Mouse (Mus musculus) hematopoietic stem cell, adult 5-6 weeks (primary cell): ENCODE data around the gene Klc3. TPM values are rescaled to one million over a fixed set of nuclear protein-coding genes. Genes with fewer than 3 reads are reported as not detected.
A peak's percentile ranks its signal among the peaks of the same experiment; 100 is the strongest.

ENCODE experiments used
- ATAC-seq, 2 experiments: fragments of 125-278 bp in 1 of 2; replicated peaks in 1 of 2; 2 replicates each; pipeline ENCODE4 v1.8.0; 2016 to 2017; ENCODE audit warnings: inconsistent platforms in 2 of 2, mild to moderate bottlenecking in 2 of 2, moderate number of reproducible peaks in 2 of 2, low read depth in 1 of 2, moderate TSS enrichment in 1 of 2; ENCODE audit not compliant: low FRiP score in 2 of 2, poor library complexity in 2 of 2, severe bottlenecking in 2 of 2, insufficient read depth in 1 of 2, low TSS enrichment in 1 of 2
- total RNA-seq: library from RNA; stranded (forward); fragments of 172-1452, 232-1000 nt; gene quantifications from 2 replicates; pipeline ENCODE4 v1.2.3, GENCODE M21; 2017

The Klc3 gene
- 1.5 and 2.6 TPM in 2 replicates for total RNA-seq

- peak; percentile 39 to 54; a peak in 2 of 4 replicates for ATAC-seq
These were observed at the start of gene Klc3 for GRCm38 (mm10) chr7:19403731-19404296. Gene Klc3, minus strand, starts transcription at chr7:19404104.

- ATAC-seq: no peak
These were observed 45.3 kb upstream of the Klc3 start for GRCm38 (mm10) chr7:19449165-19449564.

DNA sequence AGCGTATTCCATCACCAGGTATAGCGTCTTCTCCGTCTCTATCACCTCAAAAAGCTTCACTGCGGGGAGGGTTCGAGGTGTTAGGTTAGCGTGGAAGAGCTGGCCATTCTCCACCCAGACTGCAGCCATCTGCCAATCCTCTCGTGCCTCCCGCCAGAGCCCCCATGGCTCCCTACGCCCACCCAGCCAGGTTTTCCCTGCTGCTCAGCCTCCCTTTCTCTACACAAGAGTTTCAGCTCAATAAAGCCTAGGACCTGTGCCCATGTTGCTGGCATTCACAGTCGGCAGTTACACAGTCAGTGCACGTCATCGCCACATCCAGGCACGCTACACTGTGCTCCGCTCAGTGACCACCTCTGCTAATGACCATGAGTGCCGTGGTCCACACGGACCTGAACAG, 43.8 kb upstream of the Klc3 start:
- ATAC-seq: no peak

GRCm38 (mm10) chr7:19444801-19445200, 40.9 kb upstream of the Klc3 start:
- ATAC-seq: no peak

DNA sequence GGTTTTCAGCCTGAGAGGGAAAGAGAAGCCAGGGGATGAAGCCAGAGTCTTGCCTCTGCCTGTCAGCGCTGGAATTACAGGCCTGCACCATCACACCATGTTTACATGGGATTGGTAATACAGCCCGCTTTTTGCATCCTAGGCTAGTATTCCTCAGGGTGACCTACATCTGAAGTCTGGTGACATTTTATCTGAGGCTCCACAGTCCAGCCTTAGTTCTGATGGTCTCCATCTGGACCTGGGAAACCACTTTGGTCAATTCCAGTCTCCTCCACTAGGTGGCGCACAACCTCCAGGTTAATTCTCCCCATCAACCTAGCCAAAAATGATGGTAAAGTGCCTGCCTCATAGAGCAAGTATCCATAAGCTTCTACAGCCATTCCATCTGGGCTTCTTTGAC, 39.4 kb upstream of the Klc3 start:
- peak; percentile 49 to 73; a peak in 1 of 4 replicates for ATAC-seq

DNA sequence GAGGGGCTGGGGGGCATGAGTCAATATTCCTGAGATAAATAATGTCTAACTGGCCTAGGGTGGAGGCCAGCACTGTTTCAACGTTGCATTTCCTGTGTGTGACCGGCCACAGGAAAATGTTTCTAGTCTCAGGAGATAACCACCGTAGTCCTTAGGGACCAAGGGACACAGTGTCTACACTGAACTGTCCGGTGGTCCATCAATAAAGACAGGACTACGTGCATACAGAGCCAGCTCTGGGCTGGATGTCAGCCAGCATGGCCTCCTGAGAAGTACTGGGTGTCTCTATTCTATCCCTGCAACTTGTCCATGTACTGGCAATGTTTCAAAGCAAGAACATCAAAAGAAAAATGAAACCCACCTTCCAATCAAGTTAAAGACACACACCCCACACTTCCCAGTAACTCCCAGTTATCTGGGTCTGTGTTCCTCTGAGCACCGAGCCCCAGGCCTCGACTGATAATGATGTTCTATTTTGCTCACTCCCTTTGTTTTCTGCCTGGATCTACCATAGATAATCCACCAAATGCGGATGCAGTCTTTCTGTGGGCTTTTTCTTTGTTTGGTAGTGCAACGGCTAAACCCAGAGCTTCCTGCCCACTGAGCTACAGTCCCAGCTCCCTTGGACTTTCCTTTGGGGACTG, 37.7 kb upstream of the Klc3 start:
- ATAC-seq: no peak

- no peak for ATAC-seq
These were observed 33.1 kb upstream of the Klc3 start for GRCm38 (mm10) chr7:19437048-19437447.

DNA sequence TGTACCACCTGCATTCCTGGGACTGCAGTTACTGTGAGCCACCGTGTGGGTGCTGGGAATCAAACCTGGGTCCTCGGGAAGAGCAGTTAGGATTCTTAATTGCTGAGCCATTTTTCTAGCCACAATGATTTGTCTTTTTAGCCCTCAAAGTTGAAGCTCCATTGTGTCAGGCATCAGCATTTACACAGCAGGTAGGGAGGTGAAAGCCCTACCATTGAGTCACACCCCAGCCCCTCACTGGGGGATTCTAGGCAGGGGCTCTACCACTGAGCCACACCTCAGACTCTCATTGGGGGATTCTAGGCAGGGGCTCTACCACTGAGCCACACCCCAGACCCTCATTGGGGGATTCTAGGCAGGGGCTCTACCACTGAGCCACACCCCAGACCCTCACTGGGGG, 32.4 kb upstream of the Klc3 start:
- ATAC-seq: no peak

- ATAC-seq: no peak
These were observed 28.6 kb upstream of the Klc3 start for GRCm38 (mm10) chr7:19432475-19432874.

- no peak for ATAC-seq
These were observed 26.5 kb upstream of the Klc3 start for GRCm38 (mm10) chr7:19430402-19430801.

DNA sequence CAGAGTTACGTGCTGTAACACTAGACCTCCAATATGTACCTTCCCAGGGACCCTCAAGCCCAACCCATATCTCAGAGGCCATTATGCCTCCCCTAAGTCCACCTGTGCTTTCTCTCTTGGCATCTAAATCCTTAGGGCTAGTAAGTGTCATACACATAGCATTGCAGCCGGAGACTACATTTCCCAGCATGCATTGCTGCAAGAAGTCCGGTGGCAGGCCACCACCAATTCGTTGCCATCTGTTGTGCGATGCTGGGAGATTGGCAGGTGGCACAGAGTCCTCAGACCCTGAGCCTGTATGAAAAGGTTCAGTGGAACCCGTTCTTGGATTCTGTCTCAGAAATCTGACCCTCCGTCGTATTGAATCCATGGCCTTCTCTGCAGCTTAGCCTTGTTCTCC, 25.8 kb upstream of the Klc3 start:
- ATAC-seq: no peak

GRCm38 (mm10) chr7:19427999-19428650, 24.2 kb upstream of the Klc3 start:
- no peak for ATAC-seq

DNA sequence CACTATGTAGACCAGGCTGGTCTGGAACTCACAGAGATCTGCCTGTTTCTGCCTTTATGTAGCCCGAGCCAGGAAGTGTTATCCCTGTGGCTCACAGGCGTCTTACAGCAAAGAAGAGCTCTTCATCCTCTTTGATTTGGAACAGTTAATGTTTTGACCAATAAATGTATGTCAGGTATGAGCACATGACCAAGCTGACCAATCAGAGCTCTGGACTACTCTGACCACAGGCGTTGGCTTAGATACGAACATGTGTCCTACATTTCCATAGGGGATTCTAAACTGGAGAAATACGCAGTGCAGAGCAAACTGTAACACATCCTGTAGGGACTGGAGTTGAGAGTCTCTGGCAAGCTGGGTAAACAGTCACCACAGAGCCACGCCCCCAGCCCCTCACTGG, 23.0 kb upstream of the Klc3 start:
- ATAC-seq: no peak

- ATAC-seq: no peak
These were observed 22.4 kb upstream of the Klc3 start for GRCm38 (mm10) chr7:19426349-19426748.

DNA sequence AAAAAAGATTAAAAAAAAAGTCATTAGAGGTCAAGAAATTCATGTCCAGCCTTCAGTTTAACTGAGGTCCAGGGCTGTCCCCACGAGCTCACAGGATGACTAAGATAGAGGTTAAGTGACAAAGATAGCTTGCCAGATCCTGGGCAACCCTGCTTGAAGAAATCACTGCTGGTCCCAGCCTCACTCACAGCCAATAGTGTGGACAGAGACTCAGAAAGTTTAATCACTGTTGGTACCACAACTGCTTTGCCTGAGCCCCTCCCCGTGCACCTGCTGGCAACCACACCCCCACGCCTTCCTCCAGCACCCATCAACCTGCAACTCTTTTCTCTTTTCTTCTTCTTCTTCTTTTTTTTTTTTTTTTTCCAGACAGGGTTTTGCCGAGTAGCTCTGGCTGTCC, 20.1 kb upstream of the Klc3 start:
- no peak for ATAC-seq

DNA sequence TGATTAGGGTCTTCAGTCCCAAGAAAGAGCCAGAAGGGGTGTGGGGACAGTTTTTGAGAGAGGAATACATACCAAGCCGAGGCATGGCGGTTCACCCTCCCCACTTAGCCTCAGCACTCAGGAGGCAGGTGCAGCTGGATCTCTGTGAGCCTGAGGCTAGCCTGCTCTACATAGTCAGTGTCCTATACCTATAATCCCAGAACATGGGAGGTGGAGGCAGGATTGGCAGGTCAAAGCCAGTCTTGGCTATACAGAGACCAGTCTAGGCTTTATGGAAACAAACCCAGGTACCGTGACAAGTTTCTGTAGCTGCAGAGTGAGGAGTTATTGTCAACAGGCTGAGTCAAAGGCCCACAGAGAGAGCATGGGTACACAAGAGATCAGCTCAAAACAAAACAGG, 19.2 kb upstream of the Klc3 start:
- no peak for ATAC-seq

DNA sequence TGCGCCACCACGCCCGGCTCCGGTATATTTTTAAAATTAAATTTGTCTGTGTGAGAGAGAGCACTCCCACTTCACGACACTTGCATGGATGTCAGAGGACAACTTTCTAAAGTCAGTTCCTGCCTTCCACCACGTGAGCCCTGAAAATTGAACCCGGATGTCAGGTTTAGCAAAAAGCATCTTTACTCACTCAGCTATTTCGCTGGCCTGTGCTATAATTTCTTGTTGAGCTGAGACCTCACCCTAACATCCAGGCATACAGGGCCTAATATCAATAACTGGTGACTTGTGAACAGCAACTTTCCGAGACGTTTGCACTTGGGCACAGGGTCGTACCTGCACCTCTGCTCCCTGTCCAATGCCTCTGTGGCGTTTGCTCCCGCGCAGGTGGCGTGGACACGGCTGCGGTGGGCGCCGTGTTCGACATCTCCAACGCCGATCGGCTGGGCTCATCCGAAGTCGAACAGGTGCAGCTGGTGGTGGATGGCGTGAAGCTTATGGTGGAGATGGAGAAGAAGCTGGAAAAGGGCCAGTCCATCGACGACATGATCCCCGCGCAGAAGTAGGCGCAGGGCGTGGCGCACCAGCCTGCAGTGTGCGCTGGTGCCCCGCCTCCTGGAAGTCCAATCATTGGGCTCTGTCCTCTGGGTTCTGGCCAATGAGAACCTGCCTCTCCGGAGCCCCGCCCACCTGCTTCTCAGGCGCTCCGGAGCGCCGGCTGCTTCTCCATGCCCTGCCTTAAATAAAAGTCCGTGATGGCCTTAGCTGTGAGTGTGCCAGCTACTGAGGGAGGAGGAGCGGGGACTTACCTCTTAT, 17.1 kb upstream of the Klc3 start:
- ATAC-seq: peak; percentile 96 to 97

- no peak for ATAC-seq
These were observed 16.2 kb upstream of the Klc3 start for GRCm38 (mm10) chr7:19420121-19420520.
